Mouse (Mus musculus): ENCODE data around the gene Zfp503.

The Zfp503 gene

DNA sequence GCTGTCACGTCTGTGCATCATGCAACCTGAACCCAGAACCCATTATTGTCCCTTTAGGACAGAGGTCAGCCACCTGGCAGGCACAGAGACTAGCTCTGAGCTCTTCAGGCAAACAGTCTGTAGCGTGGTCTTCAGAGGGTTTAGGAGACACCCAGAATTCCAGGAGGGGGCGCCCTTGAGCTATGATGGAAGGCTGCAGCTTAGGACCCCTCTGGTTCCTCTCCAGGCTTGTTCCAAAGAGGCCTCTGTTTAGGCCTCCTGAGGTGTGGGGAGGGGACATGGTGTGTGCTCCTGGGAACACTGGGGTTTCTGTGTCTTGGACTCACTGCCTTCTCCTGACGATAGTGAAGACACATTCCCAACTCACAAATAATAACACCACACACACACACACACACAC lies 20.4 kb downstream of the Zfp503 start:
- DNase-seq (ENCODE audit: low read depth, low spot score) = no peak

DNA sequence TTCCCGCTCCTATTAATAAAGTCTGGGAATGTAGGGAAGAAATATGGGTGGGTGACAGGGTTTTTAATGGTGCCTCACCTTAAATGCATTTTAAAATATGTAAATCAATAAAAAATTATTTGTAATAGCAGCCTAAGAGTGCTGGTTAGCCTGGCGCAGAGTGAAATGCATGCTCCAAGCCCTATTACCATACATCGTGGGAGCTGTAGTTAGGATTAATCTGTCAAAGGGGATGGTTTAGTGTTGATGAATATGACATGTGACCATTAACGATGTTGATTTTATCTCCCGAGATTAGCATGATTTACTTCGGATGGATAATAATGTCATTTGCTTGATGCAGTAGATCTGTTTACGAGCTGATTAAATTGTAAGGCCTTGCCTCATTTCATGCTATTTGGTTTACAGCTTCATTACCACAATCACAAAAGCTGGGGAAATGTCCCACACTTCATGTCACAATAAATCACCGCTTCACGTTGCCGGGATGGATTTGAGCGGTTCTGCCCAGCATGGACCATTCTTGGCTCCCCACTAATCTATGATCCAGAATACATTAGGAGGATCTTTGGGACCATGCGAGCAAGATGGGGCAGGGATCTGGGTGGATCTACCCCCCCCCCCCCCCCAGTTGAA lies 21.9 kb downstream of the Zfp503 start:
- DNase-seq (ENCODE audit: low read depth, low spot score) = no peak

DNA sequence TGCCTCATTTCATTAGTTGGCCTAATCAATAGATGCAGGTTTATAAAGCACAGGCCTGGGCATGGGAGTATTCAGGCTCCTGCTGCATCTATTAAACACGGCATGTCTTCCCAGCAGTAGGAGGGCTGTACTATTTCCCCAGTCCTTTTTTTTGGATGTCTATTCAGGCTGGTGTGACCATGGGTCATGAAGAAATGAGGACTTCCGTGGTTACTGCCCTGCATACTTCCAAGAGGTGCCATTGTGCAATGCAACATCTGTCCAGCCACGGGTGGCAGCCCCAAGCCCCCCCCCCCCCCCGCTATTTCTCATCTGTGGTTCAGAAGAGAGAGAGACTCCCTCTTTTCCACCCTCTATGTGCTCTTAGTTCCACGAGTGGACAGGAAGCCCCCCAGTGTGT lies 23.1 kb downstream of the Zfp503 start:
- DNase-seq (ENCODE audit: low read depth, low spot score) = no peak

DNA sequence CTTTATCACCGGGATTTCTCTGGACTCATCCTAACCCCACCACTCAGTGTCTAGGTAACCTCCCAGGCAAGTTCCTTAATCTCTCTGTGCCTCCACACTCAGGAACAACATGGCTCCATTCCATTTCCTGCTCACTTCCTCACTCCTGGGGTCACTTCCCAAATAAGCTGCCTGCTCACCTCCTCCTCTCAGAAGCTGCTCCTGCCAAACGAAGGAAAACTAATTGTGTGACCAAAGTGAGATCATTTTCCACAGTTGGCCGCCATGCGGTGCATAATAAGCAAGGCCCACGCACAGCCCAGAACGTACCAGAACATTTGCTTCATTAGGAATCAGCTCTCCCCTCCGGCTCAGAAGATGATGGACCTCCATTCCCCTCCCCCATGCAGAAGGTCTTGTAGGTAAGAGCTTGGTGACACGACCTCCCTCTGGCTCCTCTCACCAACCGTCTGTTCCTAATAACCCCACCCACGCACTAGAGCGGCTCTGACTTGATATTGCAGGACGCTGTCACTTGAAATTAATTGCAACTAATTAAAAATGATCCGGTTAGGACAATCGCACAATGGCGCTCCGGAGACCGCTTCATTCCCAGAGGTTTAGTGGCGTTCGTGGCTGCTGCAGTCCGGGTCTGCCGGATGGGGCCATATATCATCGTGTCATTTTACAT lies 26.9 kb downstream of the Zfp503 start:
- no peak for DNase-seq (ENCODE audit: low read depth, low spot score)

DNA sequence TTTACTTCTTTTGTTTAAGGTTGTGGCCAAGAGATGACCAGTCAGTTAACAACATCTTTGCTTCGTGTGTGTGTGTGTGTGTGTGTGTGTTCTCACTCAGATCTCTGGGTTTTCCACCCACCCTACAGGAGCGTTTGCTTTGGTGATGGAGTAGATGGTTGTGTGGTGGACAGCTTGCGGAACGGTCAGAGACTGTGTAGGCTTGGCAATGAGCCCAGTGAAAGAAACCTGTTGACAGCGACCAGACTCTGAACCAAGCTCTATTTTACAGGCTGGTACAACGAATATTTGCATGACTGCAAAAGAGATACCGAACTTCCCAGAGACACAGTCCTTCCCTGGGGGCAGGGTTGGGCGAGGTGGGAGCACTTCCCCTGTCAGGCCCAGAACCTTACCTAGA lies 30.2 kb downstream of the Zfp503 start:
- DNase-seq (ENCODE audit: low read depth, low spot score) = no peak

DNA sequence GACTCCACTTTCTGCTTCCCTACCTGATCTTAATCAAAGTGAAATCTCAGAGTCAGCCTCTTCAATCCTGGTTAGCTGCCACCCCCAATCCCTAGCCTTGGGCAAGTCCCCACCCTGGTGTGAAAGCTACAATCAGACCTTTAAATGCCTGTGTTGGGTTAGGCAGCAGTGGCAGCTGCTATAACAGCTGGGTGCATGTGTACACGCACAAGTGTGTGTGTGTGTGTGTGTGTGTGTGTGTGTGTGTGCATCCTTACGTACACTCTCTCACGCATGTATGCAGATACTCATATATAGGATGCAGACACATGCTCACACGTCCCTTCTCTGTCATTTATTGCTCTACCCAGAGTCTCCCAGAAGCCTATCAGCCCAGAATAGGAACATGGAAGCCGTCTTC lies 30.8 kb downstream of the Zfp503 start:
- no peak for DNase-seq (ENCODE audit: low read depth, low spot score)

DNA sequence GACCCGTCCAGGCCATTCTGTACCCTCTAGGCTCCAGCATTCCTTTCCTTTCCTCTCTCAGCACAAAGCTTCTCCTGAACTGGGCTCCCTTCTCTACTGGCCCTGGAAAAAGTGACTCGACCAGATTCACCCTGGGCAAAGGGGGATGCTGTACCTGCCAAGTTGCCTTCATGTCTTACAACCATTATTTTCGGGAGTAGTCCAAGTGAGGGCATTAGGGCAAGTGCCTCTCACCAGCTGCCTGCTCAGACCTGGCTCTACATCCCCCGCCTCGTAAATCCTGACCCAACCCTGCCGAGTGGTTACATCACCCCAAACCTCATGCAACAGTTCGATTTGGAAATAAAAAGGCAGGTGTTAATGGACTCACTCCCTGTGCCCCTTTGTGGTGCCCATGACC lies 36.9 kb downstream of the Zfp503 start:
- DNase-seq (ENCODE audit: low read depth, low spot score) = no peak

DNA sequence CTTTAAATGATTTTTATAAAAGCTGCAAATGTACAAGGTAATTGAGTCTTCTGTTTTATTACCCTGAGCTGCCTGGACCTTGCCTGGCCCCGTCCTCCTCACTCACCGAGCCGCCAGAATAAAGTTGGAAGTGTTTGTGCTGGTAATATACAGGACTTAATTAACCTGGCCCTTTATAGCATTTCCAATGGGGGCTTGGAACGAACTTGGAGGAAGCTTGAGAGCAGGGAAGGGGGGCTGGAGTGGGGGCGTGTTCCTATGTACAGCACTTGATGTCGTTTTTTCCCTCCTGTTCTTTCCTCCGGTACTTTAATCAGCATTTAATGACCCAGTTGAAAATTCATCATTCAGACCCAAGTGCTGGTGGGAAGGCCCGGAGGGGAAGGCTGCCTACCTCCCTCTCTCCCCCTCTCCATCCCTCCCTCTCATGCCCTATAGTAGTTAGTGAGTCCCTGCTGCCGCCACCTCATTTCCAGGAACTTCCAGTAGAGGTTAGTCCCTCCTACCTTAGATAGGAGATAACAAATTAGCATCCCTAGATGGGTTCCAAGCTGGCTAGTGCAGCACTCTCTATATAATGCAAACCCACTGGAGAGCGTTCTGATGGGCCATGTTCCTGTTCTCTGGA lies 37.4 kb downstream of the Zfp503 start:
- DNase-seq (ENCODE audit: low read depth, low spot score) = no peak

DNA sequence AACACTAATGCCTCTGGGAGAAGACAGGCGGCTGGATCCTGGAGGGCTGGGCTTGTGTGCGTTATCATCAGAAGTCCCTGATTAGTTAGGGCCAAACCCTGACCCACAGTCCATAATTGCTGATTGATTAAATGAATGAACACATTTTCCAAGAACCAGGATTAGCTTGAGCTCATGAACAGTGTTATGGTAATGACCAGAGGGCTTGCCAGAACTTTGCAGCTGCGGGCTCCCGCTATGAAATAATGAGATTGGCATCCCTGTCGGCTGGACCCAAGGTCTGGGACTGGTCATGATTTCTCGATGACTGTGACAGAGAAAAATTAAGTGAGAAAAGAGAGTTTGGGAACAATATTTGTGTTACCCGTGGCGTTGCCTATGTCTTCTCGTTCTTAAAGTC lies 44.5 kb downstream of the Zfp503 start:
- DNase-seq (ENCODE audit: low read depth, low spot score) = no peak

DNA sequence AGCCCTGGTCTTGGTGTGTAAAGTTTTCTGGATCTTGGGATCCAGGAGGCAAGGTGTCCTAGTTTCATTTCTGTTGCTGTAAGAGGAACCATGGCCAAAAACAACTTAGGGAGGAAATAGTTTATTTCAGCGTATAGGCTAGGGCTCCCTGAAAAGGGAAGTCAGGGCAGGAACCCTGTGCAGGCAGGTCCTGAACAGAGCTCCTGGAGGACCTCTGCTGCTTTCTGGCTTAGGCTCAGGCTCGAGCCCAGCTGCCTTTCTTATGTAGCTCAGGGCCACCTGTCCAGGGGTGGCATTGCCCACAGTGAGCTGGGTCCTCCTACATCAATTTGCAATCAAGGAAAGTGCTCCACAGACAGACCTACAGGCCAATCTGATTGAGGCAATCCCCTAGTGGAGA lies 47.8 kb downstream of the Zfp503 start:
- DNase-seq (ENCODE audit: low read depth, low spot score) = no peak

DNA sequence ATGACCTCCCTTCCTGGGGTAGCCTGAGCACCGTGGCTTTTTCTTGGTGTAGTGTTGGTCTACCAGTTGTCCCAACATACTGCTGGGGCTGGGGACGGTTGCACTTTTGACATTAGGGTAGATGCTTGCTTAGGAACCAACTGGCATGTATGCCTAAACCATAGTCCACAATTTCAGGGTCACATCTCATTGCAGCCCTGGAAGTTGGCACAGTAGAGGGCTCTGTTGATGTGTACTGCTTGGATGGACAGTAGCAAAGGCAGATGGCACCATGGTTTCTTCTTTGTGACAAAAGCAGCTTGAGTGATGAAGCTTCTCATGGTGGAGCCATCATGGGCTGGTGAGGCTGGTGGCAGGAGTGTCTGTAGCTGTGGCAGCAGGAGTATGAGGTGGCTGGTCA lies 52.3 kb downstream of the Zfp503 start:
- DNase-seq (ENCODE audit: low read depth, low spot score) = no peak

DNA sequence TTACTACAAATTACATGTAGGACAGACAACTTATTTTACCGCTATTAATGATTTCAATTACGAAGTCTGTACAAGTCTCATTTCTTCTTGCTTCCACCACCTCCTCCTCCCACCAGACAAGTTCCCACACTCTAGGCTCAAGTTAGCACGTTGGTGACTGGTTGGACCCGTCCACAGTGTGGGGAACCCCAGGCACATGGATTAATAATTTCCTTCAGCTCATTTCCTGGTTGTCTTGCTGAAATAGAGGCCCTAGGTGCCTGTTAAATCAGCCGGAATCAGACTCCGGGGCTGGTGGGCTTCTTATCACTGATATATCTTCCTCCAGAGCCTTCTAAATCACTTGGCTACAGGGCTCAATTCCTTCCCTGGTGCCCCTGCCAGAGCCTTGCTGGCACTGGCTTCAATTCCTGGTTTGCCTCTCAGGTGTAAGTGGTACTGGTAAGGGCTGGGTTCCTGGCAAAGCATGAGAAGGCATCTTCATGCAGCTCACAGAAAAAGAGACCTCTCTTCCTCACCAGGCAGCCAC lies 53.2 kb downstream of the Zfp503 start:
- DNase-seq (ENCODE audit: low read depth, low spot score) = no peak
